Mouse (Mus musculus) heart, embryonic 10.5 days (tissue): ENCODE data around the gene Erbin. TPM values are rescaled to one million over a fixed set of nuclear protein-coding genes. Genes with fewer than 3 reads are reported as not detected.

Experiments
- DNase-seq: peaks from one replicate; pipeline ENCODE4 v3.0.0-alpha.2; 2017; ENCODE audit warnings: low spot score
- H3K27ac ChIP-seq: fragments of 300-500 bp; sonication (generic); 2 replicates; pipeline ENCODE4 v1.5.1; 2016; ENCODE audit warnings: mild to moderate bottlenecking
- H3K27me3 ChIP-seq: fragments of 300-500 bp; sonication (generic); 2 replicates; pipeline ENCODE4 v1.6.1; 2016; ENCODE audit warnings: mild to moderate bottlenecking; ENCODE audit not compliant: poor library complexity, insufficient read depth, severe bottlenecking
- H3K36me3 ChIP-seq: fragments of 300-500 bp; sonication (generic); 2 replicates; pipeline ENCODE4 v1.6.1; 2016; ENCODE audit warnings: mild to moderate bottlenecking, moderate library complexity
- H3K4me1 ChIP-seq: fragments of 300-500 bp; sonication (generic); 2 replicates; pipeline ENCODE4 v1.6.1; 2016; ENCODE audit warnings: mild to moderate bottlenecking
- H3K4me3 ChIP-seq: fragments of 300-500 bp; sonication (generic); 2 replicates; pipeline ENCODE4 v1.5.1; 2016; ENCODE audit warnings: mild to moderate bottlenecking, moderate library complexity
- H3K9me3 ChIP-seq: fragments of 300-500 bp; sonication (generic); 2 replicates; pipeline ENCODE4 v1.6.1; 2016; ENCODE audit warnings: mild to moderate bottlenecking, moderate library complexity
- WGBS: fragments of 180-500 bp; shearing (Covaris S2); methylation state at CpG from one replicate; pipeline ENCODE4 v1.1.7; 2016; 5-methylcytosine and 5-hydroxymethylcytosine counted together
- polyA plus RNA-seq: library from polyadenylated mRNA; unstranded; fragments of >200 nt; fragmentation: Nextera tagmentation; extraction: Ambion mirVana; gene quantifications from 2 replicates; pipeline ENCODE4 v1.2.1, GENCODE M21; 2016

Erbin gene
- polyA plus RNA-seq, 1 experiment from 2014 or later = 11.2 TPM

- no peaks in the 10 kb centered on the region for H3K27me3 ChIP-seq
- WGBS = under 1% methylated on average over 81 of the region's 81 CpGs
- peaks cover 15% of the 10 kb centered on the region for H3K4me1 ChIP-seq
- H3K27ac ChIP-seq = peak within 1 kb of the TSS; percentile 99
- H3K4me3 ChIP-seq = peak within 1 kb of the TSS; percentile 86
- no peaks in the 10 kb centered on the region for H3K9me3 ChIP-seq
- peak; percentile 96 for DNase-seq
- peaks cover 8% of the 10 kb centered on the region; the same call in 1 of the 2 replicates for H3K36me3 ChIP-seq
Measured at GRCm38 (mm10) chr13:103774119-103774757, 146.1 kb downstream of the Erbin start, which contains the start of gene Srek1. Gene Srek1 (minus strand): TSS chr13:103774608.

- peak overlapping the region; percentile 86 for H3K4me3 ChIP-seq
- H3K27me3 ChIP-seq = no peaks in the 10 kb centered on the region
- DNase-seq = no peak
- H3K4me1 ChIP-seq = peaks cover 15% of the 10 kb centered on the region
- no peaks in the 10 kb centered on the region for H3K9me3 ChIP-seq
- WGBS = 2% methylated on average over 36 of the region's 36 CpGs
- H3K27ac ChIP-seq = peak overlapping the region; percentile 99
- peaks cover 8% of the 10 kb centered on the region; the same call in 1 of the 2 replicates for H3K36me3 ChIP-seq
Measured at GRCm38 (mm10) chr13:103773407-103774118, 146.8 kb downstream of the Erbin start.

DNA sequence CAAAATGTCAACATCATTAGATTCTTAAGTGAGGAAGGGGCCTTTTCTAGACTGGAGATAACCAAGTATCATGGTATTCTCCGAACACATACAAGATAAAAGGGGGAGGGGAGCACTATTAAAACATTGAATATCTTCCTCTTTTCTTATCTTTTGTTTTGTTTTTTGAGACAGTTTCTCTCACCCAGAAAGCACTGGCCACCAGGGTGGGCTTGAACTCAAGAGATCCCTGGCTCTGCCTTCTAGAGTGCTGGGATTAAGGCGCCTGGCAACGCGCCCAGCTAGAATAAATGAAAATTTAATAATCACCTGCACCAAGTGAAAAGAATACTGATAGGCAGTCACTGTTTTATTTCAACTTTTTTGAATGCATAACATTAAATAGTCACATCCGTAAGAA lies 147.4 kb downstream of the Erbin start:
- H3K4me3 ChIP-seq = peak overlapping the region; percentile 86
- DNase-seq = no peak
- peaks cover 15% of the 10 kb centered on the region for H3K4me1 ChIP-seq
- H3K27ac ChIP-seq = peak overlapping the region; percentile 99
- no peaks in the 10 kb centered on the region for H3K9me3 ChIP-seq
- H3K36me3 ChIP-seq = peaks cover 9% of the 10 kb centered on the region; the same call in 1 of the 2 replicates
- no peaks in the 10 kb centered on the region for H3K27me3 ChIP-seq
- 46% methylated on average over 5 of the region's 5 CpGs for WGBS

GRCm38 (mm10) chr13:103770821-103771220 lies 149.5 kb downstream of the Erbin start:
- peaks cover 15% of the 10 kb centered on the region for H3K4me1 ChIP-seq
- no peaks in the 10 kb centered on the region for H3K27me3 ChIP-seq
- no peak overlapping the region for H3K4me3 ChIP-seq
- no peak overlapping the region for H3K27ac ChIP-seq
- H3K9me3 ChIP-seq = no peaks in the 10 kb centered on the region
- no peak for DNase-seq
- H3K36me3 ChIP-seq = peaks cover 26% of the 10 kb centered on the region

Other genes starting within 250 kb of the Erbin start
- 58.3 and 63.2 TPM in 2 replicates for gene Srek1, start 145.9 kb downstream of the Erbin start, polyA plus RNA-seq
- 22.2 and 27.2 TPM in 2 replicates for gene Nln, start 189.1 kb upstream of the Erbin start, polyA plus RNA-seq
- gene Sgtb, start 189.2 kb upstream of the Erbin start, polyA plus RNA-seq = 3.1 and 4.1 TPM in 2 replicates